Mouse (Mus musculus): ENCODE measurements around the gene Ddx27.

Gene Ddx27

DNA sequence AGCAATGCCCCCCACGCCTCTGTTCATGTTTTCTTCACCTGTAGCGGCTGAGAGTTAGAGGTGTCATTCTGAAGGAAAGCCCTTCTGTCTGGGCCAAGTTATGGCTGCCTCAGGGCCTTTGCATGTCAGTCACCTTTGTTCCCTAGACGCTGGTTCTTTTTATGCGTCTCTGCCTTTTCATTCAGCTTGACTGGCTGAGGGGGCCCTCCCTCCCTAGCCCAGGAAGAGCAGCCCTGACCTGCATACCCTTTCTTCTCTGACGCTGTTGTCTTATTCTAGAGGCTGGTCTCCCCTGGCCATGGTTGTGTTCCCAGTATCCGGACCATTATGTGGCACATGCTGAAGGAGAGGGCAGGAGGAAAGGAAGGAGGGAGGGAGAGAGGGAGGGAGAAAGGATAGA is 66.1 kb downstream of the Ddx27 start:
- no peak for TF ChIP-seq GATA4 (IDR thresholded peaks at IDR 0.05; ENCODE audit: insufficient replicate concordance, low read length)

DNA sequence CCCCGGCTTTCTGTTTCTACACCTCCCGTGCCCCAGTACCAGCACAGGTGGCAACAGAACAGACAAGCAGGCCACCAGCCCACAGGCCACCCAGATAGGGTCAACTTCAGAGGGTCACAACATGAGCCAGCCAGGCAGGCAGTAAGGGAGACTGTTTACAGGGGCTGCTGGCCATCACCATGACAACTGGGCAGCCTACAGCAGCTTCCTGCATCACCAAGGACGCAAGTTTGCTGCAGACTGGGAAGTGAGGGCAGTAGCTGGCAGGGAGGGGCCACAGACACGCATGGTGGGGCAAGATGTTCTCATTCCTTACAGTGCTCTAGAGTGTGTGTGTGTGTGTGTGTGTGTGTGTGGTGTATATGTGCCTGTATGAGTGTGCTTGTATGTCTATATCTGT is 66.6 kb downstream of the Ddx27 start:
- TF ChIP-seq GATA4 (IDR thresholded peaks at IDR 0.05; ENCODE audit: insufficient replicate concordance, low read length): no peak
